Mouse (Mus musculus) thymus, adult 2 months (tissue): ENCODE data around the gene Cc2d2b. TPM values are rescaled to one million over a fixed set of nuclear protein-coding genes. Genes with fewer than 3 reads are reported as not detected.

Source experiments
- DNase-seq: peaks from one replicate; pipeline ENCODE4 v3.0.0; 2021
- H3K27ac ChIP-seq: fragments of 200-500 bp; 2 replicates; pipeline ENCODE4 v1.5.1; 2012; ENCODE audit warnings: low read length, control low read depth; ENCODE audit not compliant: control insufficient read depth, insufficient read depth
- H3K27me3 ChIP-seq: fragments of 200-500 bp; 2 replicates; pipeline ENCODE4 v1.6.1; 2012; ENCODE audit warnings: mild to moderate bottlenecking, low read length, moderate library complexity, mixed read lengths; ENCODE audit not compliant: control insufficient read depth, insufficient read depth
- H3K36me3 ChIP-seq: fragments of 200-500 bp; 2 replicates; pipeline ENCODE4 v1.6.1; 2012; ENCODE audit warnings: mild to moderate bottlenecking, low read length, moderate library complexity; ENCODE audit not compliant: control insufficient read depth, insufficient read depth
- H3K4me1 ChIP-seq: fragments of 200-500 bp; replicated peaks from 2 replicates; pipeline ENCODE4 v1.6.1; 2012; ENCODE audit warnings: low read length; ENCODE audit not compliant: control insufficient read depth, insufficient read depth
- H3K4me3 ChIP-seq: fragments of 200-500 bp; 2 replicates; pipeline ENCODE4 v1.5.1; 2012; ENCODE audit warnings: mild to moderate bottlenecking, low read length, control low read depth, moderate library complexity; ENCODE audit not compliant: control insufficient read depth, insufficient read depth
- CTCF ChIP-seq: fragments of 200-500 bp; IDR thresholded peaks from 2 replicates; pipeline ENCODE4 v1.5.1; 2012; ENCODE audit warnings: mild to moderate bottlenecking, control low read depth, low read length, moderate library complexity, borderline replicate concordance; ENCODE audit not compliant: control insufficient read depth, poor library complexity, insufficient read depth; ENCODE audit errors: extremely low read depth
- POLR2A ChIP-seq: fragments of 200-500 bp; IDR thresholded peaks from 2 replicates; pipeline ENCODE4 v1.6.1; 2012; ENCODE audit warnings: mild to moderate bottlenecking, low read length, control low read depth, moderate library complexity; ENCODE audit not compliant: control insufficient read depth, poor library complexity, insufficient read depth; ENCODE audit errors: extremely low read depth
- WGBS: fragments of 180-500 bp; shearing (Covaris S2); methylation state at CpG from one replicate; pipeline ENCODE4 v1.1.7; 2018; 5-methylcytosine and 5-hydroxymethylcytosine counted together
- polyA plus RNA-seq: library from polyadenylated mRNA; depleted of rRNA; stranded (reverse); fragments of >200 nt; gene quantifications from 2 replicates; pipeline ENCODE4 v1.2.3, GENCODE M21; 2012; rRNA removed

Gene Cc2d2b
- polyA plus RNA-seq: not detected in 2 replicates

DNA sequence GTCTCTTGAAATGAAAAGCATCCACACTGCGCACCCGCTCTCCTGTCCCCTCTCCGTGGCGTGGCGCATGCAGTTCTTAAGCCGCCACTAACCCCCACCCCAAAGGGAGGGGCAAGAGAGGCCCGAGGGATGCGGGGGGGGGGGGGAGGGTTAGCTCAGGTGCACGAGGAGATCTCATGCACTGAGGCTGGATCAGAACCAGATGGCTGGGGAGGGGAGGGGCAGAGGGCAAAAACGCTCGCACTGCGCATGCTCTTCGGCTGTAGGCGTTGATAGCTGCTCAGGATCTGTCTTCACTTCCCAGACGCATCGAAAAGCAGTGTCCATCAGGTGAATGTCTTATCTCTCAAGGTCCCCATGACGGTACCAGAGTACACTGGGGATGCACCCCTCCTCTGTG, at the start of gene Cc2d2b:
Cc2d2b (plus strand) TSS at position 195 of the 400 bp plus-strand sequence.
- no peak within 1 kb of the TSS for H3K27ac ChIP-seq
- no peak for DNase-seq
- H3K4me1 ChIP-seq: no peaks in the 10 kb centered on the region
- no peak for TF ChIP-seq CTCF
- TF ChIP-seq POLR2A: no peak
- no peak within 1 kb of the TSS for H3K4me3 ChIP-seq
- H3K36me3 ChIP-seq: no peaks in the 10 kb centered on the region
- 90% methylated on average over 17 of the region's 17 CpGs for WGBS
- no peaks in the 10 kb centered on the region for H3K27me3 ChIP-seq

DNA sequence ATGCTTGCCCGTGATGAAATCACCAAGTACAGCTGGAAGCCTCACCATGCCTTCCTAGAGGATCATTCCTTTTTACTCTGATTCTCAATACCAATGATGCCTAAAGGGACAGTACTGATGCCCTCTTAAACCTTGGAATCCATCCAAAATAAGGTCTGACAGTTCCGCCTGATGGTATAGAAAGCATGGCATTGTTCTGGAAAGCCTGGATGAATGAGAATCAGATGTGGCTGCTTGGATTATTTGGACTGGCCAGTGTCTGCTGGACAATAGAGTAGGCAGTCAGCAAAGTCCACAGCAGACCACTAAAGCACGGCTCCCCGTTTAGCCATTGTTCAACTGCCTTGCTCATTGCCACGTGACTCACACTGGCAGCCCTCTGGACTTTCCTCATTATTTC, 48.7 kb upstream of the Cc2d2b start:
- DNase-seq: no peak
- WGBS: 96% methylated on average over 5 of the region's 5 CpGs
- Histone ChIP-seq H3K27ac (no peak overlapping the region), H3K4me1 (no peaks in the 10 kb centered on the region), H3K4me3 (no peak overlapping the region), H3K36me3 (no peaks in the 10 kb centered on the region), H3K27me3 (no peaks in the 10 kb centered on the region)
- TF ChIP-seq POLR2A (no peak), CTCF (no peak)

DNA sequence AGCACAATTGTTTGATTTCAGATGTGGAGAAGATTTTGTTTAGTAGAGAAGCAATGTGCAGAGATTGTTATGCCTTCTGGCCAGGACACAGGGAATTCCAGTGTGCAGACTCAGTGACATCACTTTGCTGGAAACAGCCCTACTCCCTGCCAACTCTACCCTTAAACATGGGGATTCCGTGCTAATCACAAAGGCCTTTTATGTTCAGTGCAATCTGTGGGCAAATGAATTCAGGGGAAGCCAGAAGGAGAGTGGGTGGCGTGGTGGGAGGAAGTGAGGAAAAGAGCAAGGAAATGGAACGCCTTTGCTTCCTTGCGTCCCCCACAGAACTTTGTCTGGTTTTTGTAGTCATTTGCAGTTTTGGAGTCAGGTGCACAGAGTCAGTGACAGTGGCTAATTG, 46.1 kb upstream of the Cc2d2b start:
- no peaks in the 10 kb centered on the region for H3K36me3 ChIP-seq
- WGBS: 86% methylated on average over 4 of the region's 4 CpGs
- no peak overlapping the region for H3K27ac ChIP-seq
- H3K4me1 ChIP-seq: no peaks in the 10 kb centered on the region
- TF ChIP-seq CTCF: no peak
- TF ChIP-seq POLR2A: no peak
- DNase-seq: no peak
- H3K27me3 ChIP-seq: no peaks in the 10 kb centered on the region
- H3K4me3 ChIP-seq: no peak overlapping the region

DNA sequence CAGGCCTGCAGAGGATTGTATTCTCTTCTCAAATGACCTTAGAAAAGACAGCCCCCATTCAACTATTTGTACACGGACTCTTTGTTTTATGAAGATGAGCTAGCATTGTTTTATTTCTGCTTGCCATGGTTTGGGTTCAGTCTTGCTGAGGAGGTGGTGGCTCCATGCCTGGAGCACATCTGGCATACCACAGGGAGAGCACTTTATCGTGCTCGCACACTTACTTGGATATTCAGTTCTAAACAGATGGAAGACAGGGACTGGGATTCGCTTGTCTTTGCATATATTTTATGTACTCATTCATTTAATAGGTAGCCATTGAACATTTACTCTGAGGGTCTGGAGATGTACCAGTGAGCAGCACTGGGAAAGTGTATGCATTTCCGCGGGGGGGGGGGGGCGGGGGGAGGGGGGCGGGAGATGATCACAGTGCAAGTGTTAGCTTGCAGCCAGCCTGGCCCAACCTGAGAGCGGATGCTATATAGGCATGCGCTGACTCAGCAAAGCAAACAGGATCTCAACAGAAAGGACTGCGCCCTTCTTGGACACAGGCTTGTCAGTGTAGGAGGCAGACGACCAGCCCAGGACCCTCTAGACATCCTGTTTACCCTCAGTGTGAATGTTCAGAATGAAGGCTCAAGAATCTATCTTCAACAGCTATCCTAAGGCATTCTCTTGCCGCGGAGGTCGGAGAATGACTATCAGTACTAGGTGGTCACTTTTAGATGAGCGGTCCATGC, 35.5 kb upstream of the Cc2d2b start:
- Histone ChIP-seq H3K4me3 (no peak overlapping the region), H3K4me1 (peaks cover 6% of the 10 kb centered on the region), H3K27ac (no peak overlapping the region), H3K36me3 (no peaks in the 10 kb centered on the region), H3K27me3 (no peaks in the 10 kb centered on the region)
- TF ChIP-seq CTCF: no peak
- no peak for TF ChIP-seq POLR2A
- WGBS: 92% methylated on average over 16 of the region's 16 CpGs
- no peak for DNase-seq

DNA sequence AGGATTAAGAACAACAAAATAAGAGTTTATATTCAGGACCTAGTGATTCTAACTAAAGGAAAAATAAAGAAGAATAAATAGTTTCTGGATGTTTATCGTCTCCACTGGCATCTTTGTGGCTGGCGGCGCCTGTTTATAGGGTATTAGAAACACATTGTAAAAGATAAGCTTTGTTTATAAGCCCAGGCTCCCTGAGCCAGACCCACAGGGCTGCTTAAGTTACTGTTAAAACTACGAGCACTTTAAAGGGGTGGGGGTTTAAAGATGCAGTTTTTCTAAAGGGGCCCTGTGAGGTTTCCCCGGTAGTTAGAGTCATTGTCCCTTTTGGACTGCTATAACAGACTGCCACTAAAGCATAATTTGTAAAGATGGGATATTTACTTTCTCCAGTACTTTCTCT, 33.9 kb upstream of the Cc2d2b start:
- no peaks in the 10 kb centered on the region for H3K27me3 ChIP-seq
- 95% methylated on average over 5 of the region's 5 CpGs for WGBS
- no peaks in the 10 kb centered on the region for H3K36me3 ChIP-seq
- no peak for DNase-seq
- H3K4me1 ChIP-seq: no peaks in the 10 kb centered on the region
- H3K4me3 ChIP-seq: no peak overlapping the region
- no peak overlapping the region for H3K27ac ChIP-seq
- TF ChIP-seq POLR2A (no peak), CTCF (no peak)

DNA sequence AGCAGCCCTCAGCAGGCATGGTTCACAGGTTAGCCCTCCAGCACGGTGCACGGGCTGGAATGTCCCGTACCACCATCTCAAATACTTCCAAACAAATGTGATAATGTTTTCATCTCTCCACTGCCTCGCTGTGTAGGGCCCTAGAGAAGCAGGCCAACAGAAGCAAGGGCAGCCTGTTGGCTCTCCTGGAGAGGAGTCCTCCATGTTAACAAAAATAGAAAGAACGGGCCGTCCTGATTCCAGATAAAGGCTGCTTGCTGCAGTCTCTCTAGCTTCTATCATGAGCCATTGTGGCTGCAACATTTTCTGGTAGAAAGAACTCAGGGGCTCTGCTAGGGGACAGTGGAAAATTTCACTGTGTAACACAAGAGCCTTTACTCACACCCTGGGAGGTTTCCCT, 31.6 kb upstream of the Cc2d2b start:
- 90% methylated on average over 6 of the region's 6 CpGs for WGBS
- Histone ChIP-seq H3K27me3 (no peaks in the 10 kb centered on the region), H3K27ac (no peak overlapping the region), H3K4me3 (no peak overlapping the region), H3K36me3 (no peaks in the 10 kb centered on the region), H3K4me1 (peaks cover 10% of the 10 kb centered on the region)
- TF ChIP-seq CTCF: no peak
- no peak for TF ChIP-seq POLR2A
- DNase-seq: no peak

DNA sequence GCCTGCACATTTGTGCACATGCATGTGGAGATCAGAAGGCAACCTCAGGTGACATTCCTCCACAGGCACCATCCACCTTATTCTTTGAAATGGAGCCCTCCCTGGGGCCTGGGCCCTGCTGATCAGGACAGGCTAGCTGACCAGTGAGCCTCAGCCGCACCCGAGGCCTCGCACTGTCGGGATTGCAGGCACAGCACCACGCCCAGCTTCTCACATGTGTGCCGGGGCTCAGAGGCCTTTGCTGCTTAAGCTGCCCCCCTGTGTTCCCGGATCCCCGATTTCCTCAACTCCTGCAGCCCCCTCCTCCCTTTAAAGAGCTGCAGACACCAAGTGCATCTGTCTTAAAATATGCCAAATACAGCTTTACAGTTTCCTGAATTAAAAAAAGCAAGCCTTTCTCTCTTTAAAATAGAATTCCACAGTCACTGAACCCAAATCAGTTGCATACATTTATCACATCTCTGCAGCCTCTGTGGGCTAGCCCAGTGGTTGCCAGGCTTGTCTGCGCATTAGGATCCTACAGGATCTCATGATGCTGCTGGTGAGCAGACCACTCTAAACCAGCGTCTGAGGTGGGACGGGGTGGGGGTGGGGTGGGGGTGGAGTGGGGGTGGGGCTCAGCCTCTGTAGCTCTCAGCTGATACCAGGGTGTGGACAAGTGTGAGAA, 29.0 kb upstream of the Cc2d2b start:
- Histone ChIP-seq H3K4me3 (no peak overlapping the region), H3K4me1 (peaks cover 10% of the 10 kb centered on the region), H3K36me3 (no peaks in the 10 kb centered on the region), H3K27me3 (no peaks in the 10 kb centered on the region), H3K27ac (no peak overlapping the region)
- DNase-seq: no peak
- TF ChIP-seq POLR2A: no peak
- no peak for TF ChIP-seq CTCF
- WGBS: 96% methylated on average over 11 of the region's 11 CpGs
